Mouse (Mus musculus): Measurements from ENCODE around the gene Kcna10. TPM values are rescaled to one million over a fixed set of nuclear protein-coding genes. Genes with fewer than 3 reads are reported as not detected.

Gene Kcna10
- polyA plus RNA-seq, 1 experiment from 2014 or later: not detected

Other genes starting within 250 kb of the Kcna10 start
- 10.3 and 15.6 TPM in 2 replicates for gene Kcna3, start 146.9 kb upstream of the Kcna10 start, polyA plus RNA-seq (2014; fragmentation: Nextera tagmentation; extraction: Ambion mirVana)
- gene Kcna2, start 81.9 kb upstream of the Kcna10 start, polyA plus RNA-seq (2014; fragmentation: Nextera tagmentation; extraction: Ambion mirVana): 0.44 and 0.49 TPM in 2 replicates
- gene Cym, start 38.7 kb downstream of the Kcna10 start, polyA plus RNA-seq (2014; fragmentation: Nextera tagmentation; extraction: Ambion mirVana): not detected in 2 replicates
- not detected in 2 replicates for gene A630076J17Rik, start 47.6 kb downstream of the Kcna10 start, polyA plus RNA-seq (2014; fragmentation: Nextera tagmentation; extraction: Ambion mirVana)
- not detected in 2 replicates for gene Prok1, start 56.7 kb downstream of the Kcna10 start, polyA plus RNA-seq (2014; fragmentation: Nextera tagmentation; extraction: Ambion mirVana)
- 242 and 292 TPM in 2 replicates for gene Lamtor5, start 95.8 kb downstream of the Kcna10 start, polyA plus RNA-seq (2014; fragmentation: Nextera tagmentation; extraction: Ambion mirVana)
- 2.2 and 2.6 TPM in 2 replicates for gene Slc16a4, start 108.2 kb downstream of the Kcna10 start, polyA plus RNA-seq (2014; fragmentation: Nextera tagmentation; extraction: Ambion mirVana)
- gene Rbm15, start 150.6 kb downstream of the Kcna10 start, polyA plus RNA-seq (2014; fragmentation: Nextera tagmentation; extraction: Ambion mirVana): 9.1 and 10.2 TPM in 2 replicates